Mouse (Mus musculus) gastrocnemius, postnatal 10 days (tissue): ENCODE data around the gene Fcgbp. TPM values are rescaled to one million over a fixed set of nuclear protein-coding genes. Genes with fewer than 3 reads are reported as not detected.
"Not testable (repeated sequence)": the region's sequence is repeated elsewhere in the genome, so short reads cannot be mapped to it uniquely, and the experiment has no call there.

Source experiments
- DNase-seq: peaks from one replicate; pipeline ENCODE4 v3.0.0; 2021; ENCODE audit warnings: mixed read lengths
- long read RNA-seq, 2 experiments: library from polyadenylated mRNA; stranded (forward); transcript quantifications; one replicate each; pipeline ENCODE4 v2.0.0; 2021
- total RNA-seq, 2 experiments: library from RNA; stranded (reverse); gene quantifications; 2 replicates each; pipeline ENCODE4 v1.2.3; 2021

The Fcgbp gene
- total RNA-seq = under 1 TPM; 0.05 to 0.07 TPM
- long read RNA-seq, experiment 1 = 0 reads
- long read RNA-seq, experiment 2 = 0 reads

GRCm38 (mm10) chr7:28070531-28071298 lies at the start of gene Fcgbp:
TSS of gene Fcgbp (plus strand) at chr7:28071236.
- no peak for DNase-seq

DNA sequence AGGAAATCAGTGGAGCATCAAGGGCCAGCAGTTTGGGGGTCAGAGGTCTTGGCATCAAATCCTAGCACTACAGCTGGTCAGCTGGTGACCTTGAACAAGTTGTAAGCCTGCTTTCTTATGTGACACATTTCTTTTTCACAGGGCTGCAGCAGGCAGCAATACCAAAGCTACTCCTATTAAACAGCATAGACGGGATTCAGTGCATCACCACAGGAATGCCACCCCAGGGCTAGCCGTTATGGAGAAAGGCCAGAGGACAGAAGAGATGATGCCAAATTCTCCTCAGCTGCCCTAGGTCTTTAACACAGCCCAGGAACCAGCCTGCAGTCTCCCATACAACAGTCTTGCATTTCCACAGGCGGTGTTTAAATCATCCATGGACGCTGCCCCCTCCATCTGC lies 26.5 kb upstream of the Fcgbp start:
- DNase-seq = no peak

DNA sequence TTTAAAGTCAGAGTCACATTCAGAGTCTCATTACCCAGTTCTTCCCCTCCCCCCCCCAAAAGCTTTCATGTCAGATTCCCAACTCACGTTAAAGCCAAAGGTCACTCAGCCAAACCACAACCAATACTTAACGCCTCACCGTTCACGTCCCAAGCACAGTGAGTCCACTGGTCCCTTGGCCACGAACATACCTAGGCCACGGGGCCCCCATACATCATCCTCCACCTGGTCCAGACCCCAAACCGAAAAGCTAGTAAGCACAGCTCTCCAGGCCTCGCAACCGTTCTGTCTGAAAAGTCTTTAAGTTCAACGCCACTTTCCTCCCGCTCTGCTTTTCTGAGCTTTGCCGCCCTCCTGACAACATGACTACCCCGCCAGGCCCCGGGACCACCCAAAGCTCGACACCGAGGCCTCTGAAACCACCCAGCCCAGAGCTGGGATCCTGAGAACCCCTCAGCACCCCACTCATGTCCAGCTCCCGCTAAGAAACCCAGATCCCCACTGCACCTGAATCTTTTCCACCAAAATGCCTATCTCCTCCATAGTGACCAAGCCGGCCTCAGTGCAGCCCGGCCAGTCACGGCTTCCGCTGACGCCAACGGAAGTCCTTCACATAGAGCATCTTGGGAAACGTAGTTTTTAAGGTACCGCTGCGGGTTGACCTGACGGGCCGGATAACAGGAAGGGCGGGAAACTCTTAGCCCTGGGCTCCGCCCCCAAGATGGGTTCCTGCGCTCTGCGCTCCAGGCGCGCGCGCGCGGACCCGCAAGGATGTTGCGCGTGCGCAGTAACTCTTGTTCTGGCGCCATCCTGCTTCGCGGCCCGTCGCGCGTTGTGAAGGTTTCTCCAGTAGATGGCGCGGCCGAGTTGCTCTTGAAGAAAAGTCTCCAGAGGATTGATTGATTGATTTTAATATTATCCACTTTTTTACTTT lies 21.3 kb upstream of the Fcgbp start, which contains the start of gene Psmc4:
Gene Psmc4 (minus strand): TSS at position 626 of the 934 bp plus-strand sequence.
- DNase-seq = peak; percentile 99

GRCm38 (mm10) chr7:28050584-28050983 lies 20.5 kb upstream of the Fcgbp start:
- DNase-seq = no peak

GRCm38 (mm10) chr7:28053046-28053930 lies 17.7 kb upstream of the Fcgbp start:
- DNase-seq = no peak

- DNase-seq = no peak
Measured at GRCm38 (mm10) chr7:28059972-28060371, 11.1 kb upstream of the Fcgbp start.

DNA sequence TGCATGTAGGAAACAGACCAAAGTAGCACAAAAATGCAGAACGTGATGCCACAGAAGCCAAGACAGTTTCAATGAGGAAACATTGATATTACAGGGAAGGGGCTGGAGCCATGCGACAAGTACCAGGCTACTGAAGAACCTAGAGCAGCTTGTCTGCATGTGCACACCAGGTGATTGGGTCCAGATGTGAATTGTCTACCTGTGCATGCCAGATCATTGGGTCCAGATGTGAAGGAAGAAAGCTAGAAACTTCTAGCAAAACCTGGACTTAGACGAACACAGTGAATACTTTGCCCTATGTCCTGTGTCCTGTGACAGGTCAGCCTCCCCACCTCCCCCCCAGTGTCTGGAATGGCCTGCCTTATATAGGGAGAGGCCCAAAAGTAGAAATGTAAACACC lies 2.4 kb upstream of the Fcgbp start:
- no peak for DNase-seq

GRCm38 (mm10) chr7:28069546-28070172 lies 1.4 kb upstream of the Fcgbp start:
- DNase-seq = no peak

GRCm38 (mm10) chr7:28084215-28084614 lies 13.2 kb downstream of the Fcgbp start:
- DNase-seq = no peak

DNA sequence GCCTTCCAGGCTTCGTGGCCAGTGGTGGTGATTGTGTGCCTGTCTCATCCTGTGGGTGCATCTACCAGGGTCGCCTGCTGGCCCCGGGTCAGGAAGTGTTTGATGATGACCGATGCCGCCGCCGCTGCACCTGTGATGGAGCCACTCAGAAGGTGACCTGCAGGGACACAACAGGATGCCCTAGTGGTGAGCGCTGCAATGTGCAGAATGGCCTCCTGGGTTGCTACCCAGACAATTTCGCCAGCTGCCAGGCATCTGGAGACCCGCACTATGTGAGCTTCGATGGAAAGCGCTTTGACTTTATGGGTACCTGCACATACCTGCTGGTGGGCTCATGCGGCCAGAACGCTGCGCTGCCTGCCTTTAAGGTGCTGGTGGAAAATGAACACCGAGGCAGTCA lies 15.2 kb downstream of the Fcgbp start:
- DNase-seq = no peak

GRCm38 (mm10) chr7:28093541-28093940 lies 22.5 kb downstream of the Fcgbp start:
- no peak for DNase-seq

DNA sequence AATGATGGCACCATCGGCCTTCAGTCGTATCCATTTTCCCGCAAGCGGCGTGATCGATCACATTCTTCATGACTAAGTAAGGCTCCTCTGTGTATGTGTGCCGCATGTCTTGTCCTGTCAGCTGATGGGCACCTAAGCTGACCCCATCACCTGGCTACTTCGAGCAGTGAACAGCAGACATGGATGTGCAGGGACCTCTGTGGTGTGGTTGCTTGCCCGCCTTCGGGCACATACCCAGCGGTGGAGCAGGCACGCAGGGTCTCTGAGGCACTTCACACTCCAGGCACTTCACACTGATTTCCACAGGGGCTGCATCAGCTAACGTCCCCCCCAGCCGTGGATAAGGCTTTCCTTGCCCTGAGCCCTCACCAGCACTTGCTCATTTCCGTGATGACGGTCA lies 28.1 kb downstream of the Fcgbp start:
- DNase-seq = no peak

DNA sequence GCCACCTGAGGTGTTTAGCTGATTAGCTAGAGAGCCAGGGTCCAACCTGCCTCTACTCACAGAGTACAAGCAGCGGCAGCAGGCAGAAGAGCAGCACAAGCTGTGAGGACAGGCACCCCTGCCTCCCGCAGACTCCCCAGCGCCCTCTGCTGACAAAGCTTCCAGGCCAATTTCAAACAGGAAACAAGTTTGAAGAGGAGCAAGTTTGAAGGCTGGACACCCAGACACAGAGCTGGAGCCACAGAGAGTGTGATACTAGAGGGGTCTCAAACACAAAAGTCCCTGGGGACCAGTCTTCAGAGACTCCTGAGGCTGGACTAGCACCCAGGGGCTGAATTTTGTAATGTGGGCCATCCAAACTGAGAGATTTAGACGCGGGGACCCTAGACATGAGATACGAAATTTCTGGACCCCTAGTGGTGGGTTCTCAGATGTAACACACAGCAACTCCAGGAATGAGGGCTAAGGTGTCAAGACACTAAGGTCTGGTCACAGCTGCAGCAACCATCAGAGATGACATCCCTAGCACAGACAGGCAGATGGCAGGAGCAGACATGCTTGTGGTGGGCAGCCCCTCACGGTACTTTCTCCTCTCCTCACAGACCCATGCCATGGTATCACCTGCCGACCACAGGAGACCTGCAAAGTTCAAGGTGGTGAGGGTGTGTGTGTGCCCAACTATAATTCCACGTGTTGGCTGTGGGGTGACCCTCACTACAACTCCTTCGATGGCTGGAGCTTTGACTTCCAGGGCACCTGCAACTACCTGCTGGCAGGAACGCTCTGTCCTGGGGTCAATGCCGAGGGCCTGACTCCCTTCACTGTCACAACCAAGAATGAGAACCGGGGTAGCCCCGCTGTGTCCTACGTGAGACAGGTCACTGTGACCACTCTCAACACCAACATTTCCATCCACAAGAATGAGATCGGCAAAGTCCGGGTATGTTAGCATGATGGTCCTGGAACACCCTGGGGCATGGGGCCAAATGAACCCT lies 29.9 kb downstream of the Fcgbp start:
- DNase-seq = peak; percentile 57

- not testable (repeated sequence) for DNase-seq
Measured at GRCm38 (mm10) chr7:28102936-28103335, 31.9 kb downstream of the Fcgbp start.

GRCm38 (mm10) chr7:28104670-28105069 lies 33.6 kb downstream of the Fcgbp start:
- DNase-seq = no peak

- no peak for DNase-seq
Measured at GRCm38 (mm10) chr7:28106241-28106640, 35.2 kb downstream of the Fcgbp start.

- DNase-seq = no peak
Measured at GRCm38 (mm10) chr7:28114648-28115047, 43.6 kb downstream of the Fcgbp start.

- no peak for DNase-seq
Measured at GRCm38 (mm10) chr7:28129166-28129565, 58.1 kb downstream of the Fcgbp start, which contains the start of gene 9530053A07Rik. TSS of gene 9530053A07Rik (plus strand) at chr7:28129466.

DNA sequence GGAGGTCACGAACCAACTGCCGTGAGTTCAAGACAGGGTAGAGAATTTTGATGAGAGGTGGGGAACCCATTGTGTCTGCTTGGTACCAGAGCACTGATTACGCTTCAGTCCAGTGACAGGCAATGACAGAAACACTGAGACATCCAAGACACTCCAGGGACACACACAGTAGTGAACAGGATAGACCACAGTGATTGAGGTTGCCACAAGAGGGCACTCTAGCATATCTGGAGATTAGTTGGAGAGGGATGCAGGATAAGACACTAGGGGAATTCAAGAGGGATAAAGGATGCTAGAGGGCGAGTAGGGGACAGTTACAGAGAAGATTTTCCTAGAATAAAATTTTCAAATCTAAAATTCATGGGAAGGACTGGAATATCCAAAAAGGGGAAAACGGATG lies 66.6 kb downstream of the Fcgbp start:
- DNase-seq = peak; percentile 30

DNA sequence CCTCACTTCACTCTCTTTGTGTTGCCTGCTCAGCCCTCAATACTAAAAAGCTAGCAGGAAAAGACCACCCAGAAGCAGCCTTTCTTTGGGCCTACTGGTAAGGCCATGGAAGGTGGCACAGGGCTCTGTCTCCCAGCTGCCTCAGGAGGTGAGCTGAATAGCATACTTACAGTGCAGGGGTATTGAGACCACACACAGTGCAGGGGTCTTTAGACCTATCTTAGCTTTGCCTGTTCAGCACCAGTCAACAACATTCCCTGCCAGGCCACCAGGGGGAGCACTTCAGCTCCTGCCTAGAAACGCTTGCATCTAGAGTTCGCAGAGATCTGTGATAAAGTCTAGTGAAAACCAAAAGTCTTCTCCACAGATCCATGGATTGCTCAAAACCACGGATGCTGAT lies 77.2 kb downstream of the Fcgbp start:
- peak; percentile 80 for DNase-seq
